Mouse (Mus musculus) G1E (cell line): ENCODE data around the gene Hoxb7. TPM values are rescaled to one million over a fixed set of nuclear protein-coding genes. Genes with fewer than 3 reads are reported as not detected.

Source experiments
- ATAC-seq: 2 replicates; pipeline ENCODE4 v1.8.0; 2016; ENCODE audit warnings: mild to moderate bottlenecking; ENCODE audit not compliant: insufficient number of reproducible peaks, poor library complexity, low FRiP score, severe bottlenecking; ENCODE audit errors: extremely low read depth
- DNase-seq: peaks from one replicate; pipeline ENCODE4 v3.0.0; 2012; ENCODE audit warnings: low spot score
- H3K27me3 ChIP-seq: 2 replicates; pipeline ENCODE4 v1.6.1; 2012; ENCODE audit warnings: mild to moderate bottlenecking, low read length, inconsistent platforms; ENCODE audit not compliant: insufficient read depth
- H3K36me3 ChIP-seq: replicated peaks from 2 replicates; pipeline ENCODE3; 2012; ENCODE audit warnings: mild to moderate bottlenecking, inconsistent platforms
- H3K4me1 ChIP-seq: 2 replicates; pipeline ENCODE4 v1.6.1; 2012; ENCODE audit warnings: low read depth, low read length, inconsistent platforms, mixed read lengths; ENCODE audit not compliant: insufficient read depth
- H3K4me3 ChIP-seq: 2 replicates; pipeline ENCODE4 v1.5.1; 2012; ENCODE audit warnings: low read depth, mild to moderate bottlenecking, inconsistent platforms, low read length, moderate library complexity, mixed read lengths
- H3K9me3 ChIP-seq: replicated peaks from 2 replicates; pipeline ENCODE4 v1.6.1; 2012; ENCODE audit warnings: inconsistent platforms
- CTCF ChIP-seq: IDR thresholded peaks from 2 replicates; pipeline ENCODE4 v1.5.1; 2012; ENCODE audit warnings: low read depth, low read length, inconsistent platforms, mixed read lengths
- GATA1 ChIP-seq: IDR thresholded peaks from 2 replicates; pipeline ENCODE4 v1.6.1; 2012; ENCODE audit warnings: borderline replicate concordance, low read length, inconsistent platforms, mixed read lengths
- GATA2 ChIP-seq: IDR thresholded peaks from 2 replicates; pipeline ENCODE4 v1.6.1; 2012; ENCODE audit warnings: low read depth, low read length, inconsistent platforms, borderline replicate concordance
- POLR2AphosphoS5 ChIP-seq: IDR thresholded peaks from 2 replicates; pipeline ENCODE4 v1.6.1; 2012; ENCODE audit warnings: low read depth, low read length, inconsistent platforms; ENCODE audit not compliant: insufficient replicate concordance
- TAL1 ChIP-seq: conservative IDR thresholded peaks from 2 replicates; pipeline ENCODE4 v1.6.1; 2012; ENCODE audit warnings: low read depth, low read length, inconsistent platforms, mixed read lengths
- polyA plus RNA-seq: library from polyadenylated mRNA; stranded (reverse); fragments of >175 nt; gene quantifications from 2 replicates; pipeline ENCODE4 v1.2.3, GENCODE M21; 2012
- total RNA-seq, 2 experiments: library from RNA; stranded (forward) in 1 of 2; stranded (reverse) in 1 of 2; fragments of 200-1000 nt in 1 of 2; fragments of >200 nt in 1 of 2; fragmentation: Nextera tagmentation in 1 of 2; gene quantifications; 2 replicates each; pipeline ENCODE4 v1.2.3; 2014 to 2017

Gene Hoxb7
- total and polyA plus RNA-seq, 3 experiments, result not detected

- ATAC-seq, result no peak
- no peak for TF ChIP-seq GATA2
- TF ChIP-seq TAL1, result no peak
- no peak for TF ChIP-seq GATA1
- no peaks in the 10 kb centered on the region for H3K36me3 ChIP-seq
Observed at GRCm38 (mm10) chr11:96334002-96334364, 47.6 kb downstream of the Hoxb7 start.

GRCm38 (mm10) chr11:96334998-96335397, 48.6 kb downstream of the Hoxb7 start:
- ATAC-seq, result no peak
- TF ChIP-seq CTCF (no peak), GATA2 (no peak), TAL1 (no peak), GATA1 (no peak), POLR2AphosphoS5 (no peak)
- peaks cover 36% of the 10 kb centered on the region for H3K27me3 ChIP-seq

More at GRCm38 (mm10) chr11:96334002-96334364, 47.6 kb downstream of the Hoxb7 start:
- H3K27me3 ChIP-seq, result peaks cover 35% of the 10 kb centered on the region
- H3K4me1 ChIP-seq, result no peaks in the 10 kb centered on the region
- no peak for DNase-seq
- H3K9me3 ChIP-seq, result no peaks in the 10 kb centered on the region
- H3K4me3 ChIP-seq, result no peak overlapping the region

GRCm38 (mm10) chr11:96336597-96336996, 50.2 kb downstream of the Hoxb7 start:
- no peak for DNase-seq
- Histone ChIP-seq H3K4me1 (no peaks in the 10 kb centered on the region), H3K36me3 (no peaks in the 10 kb centered on the region), H3K4me3 (no peak overlapping the region), H3K9me3 (no peaks in the 10 kb centered on the region), H3K27me3 (peaks cover 35% of the 10 kb centered on the region)
- no peak for ATAC-seq
- TF ChIP-seq TAL1, result no peak
- no peak for TF ChIP-seq CTCF
- no peak for TF ChIP-seq GATA2
- TF ChIP-seq GATA1, result no peak
- no peak for TF ChIP-seq POLR2AphosphoS5

More at GRCm38 (mm10) chr11:96334998-96335397, 48.6 kb downstream of the Hoxb7 start:
- no peaks in the 10 kb centered on the region for H3K9me3 ChIP-seq
- no peaks in the 10 kb centered on the region for H3K4me1 ChIP-seq
- no peaks in the 10 kb centered on the region for H3K36me3 ChIP-seq
- no peak for DNase-seq
- H3K4me3 ChIP-seq, result no peak overlapping the region

GRCm38 (mm10) chr11:96337026-96337425, 50.6 kb downstream of the Hoxb7 start:
- TF ChIP-seq POLR2AphosphoS5 (no peak), CTCF (no peak), TAL1 (no peak), GATA2 (no peak), GATA1 (no peak)
- Histone ChIP-seq H3K27me3 (peaks cover 35% of the 10 kb centered on the region), H3K4me3 (no peak overlapping the region), H3K9me3 (no peaks in the 10 kb centered on the region), H3K36me3 (no peaks in the 10 kb centered on the region), H3K4me1 (no peaks in the 10 kb centered on the region)
- ATAC-seq (no peak), DNase-seq (no peak)

- ATAC-seq (no peak), DNase-seq (no peak)
- no peak overlapping the region for H3K4me3 ChIP-seq
- no peaks in the 10 kb centered on the region for H3K9me3 ChIP-seq
- peaks cover 24% of the 10 kb centered on the region for H3K27me3 ChIP-seq
- H3K36me3 ChIP-seq, result no peaks in the 10 kb centered on the region
- H3K4me1 ChIP-seq, result no peaks in the 10 kb centered on the region
- TF ChIP-seq POLR2AphosphoS5 (no peak), GATA2 (no peak), GATA1 (no peak), CTCF (no peak), TAL1 (no peak)
Observed at GRCm38 (mm10) chr11:96338957-96339855, 52.8 kb downstream of the Hoxb7 start.

Other genes with a start within 250 kb of the Hoxb7 start
- gene Ube2z, start 221.2 kb upstream of the Hoxb7 start, total RNA-seq (2014; fragmentation: Nextera tagmentation), result 35.6 and 38.5 TPM in 2 replicates
- 34.6 and 35.8 TPM in 2 replicates for gene Ube2z, start 221.2 kb upstream of the Hoxb7 start, total RNA-seq (2017)
- 25.8 and 31.9 TPM in 2 replicates for gene Ube2z, start 221.2 kb upstream of the Hoxb7 start, polyA plus RNA-seq
- 304 and 320 TPM in 2 replicates for gene Atp5g1, start 211.0 kb upstream of the Hoxb7 start, total RNA-seq (2014; fragmentation: Nextera tagmentation)
- 108 and 129 TPM in 2 replicates for gene Atp5g1, start 211.0 kb upstream of the Hoxb7 start, total RNA-seq (2017)
- gene Atp5g1, start 211.0 kb upstream of the Hoxb7 start, polyA plus RNA-seq, result 196 and 385 TPM in 2 replicates
- gene Calcoco2, start 174.7 kb upstream of the Hoxb7 start, total RNA-seq (2014; fragmentation: Nextera tagmentation), result not detected in 2 replicates
- gene Calcoco2, start 174.7 kb upstream of the Hoxb7 start, total RNA-seq (2017), result not detected in 2 replicates
- not detected in 2 replicates for gene Calcoco2, start 174.7 kb upstream of the Hoxb7 start, polyA plus RNA-seq
- not detected in 2 replicates for gene Ttll6, start 152.8 kb upstream of the Hoxb7 start, total RNA-seq (2014; fragmentation: Nextera tagmentation)
- not detected in 2 replicates for gene Ttll6, start 152.8 kb upstream of the Hoxb7 start, total RNA-seq (2017)
- not detected in 2 replicates for gene Ttll6, start 152.8 kb upstream of the Hoxb7 start, polyA plus RNA-seq
- 17.4 and 25.0 TPM in 2 replicates for gene Hoxb13, start 92.3 kb upstream of the Hoxb7 start, total RNA-seq (2014; fragmentation: Nextera tagmentation)
- 38.8 and 46.4 TPM in 2 replicates for gene Hoxb13, start 92.3 kb upstream of the Hoxb7 start, total RNA-seq (2017)
- 93.3 and 93.9 TPM in 2 replicates for gene Hoxb13, start 92.3 kb upstream of the Hoxb7 start, polyA plus RNA-seq
- gene Hoxb9, start 15.2 kb upstream of the Hoxb7 start, total RNA-seq (2014; fragmentation: Nextera tagmentation), result not detected in 2 replicates
- gene Hoxb9, start 15.2 kb upstream of the Hoxb7 start, total RNA-seq (2017), result not detected in 2 replicates
- gene Hoxb9, start 15.2 kb upstream of the Hoxb7 start, polyA plus RNA-seq, result not detected in 2 replicates
- not detected in 2 replicates for gene Hoxb8, start 4.7 kb upstream of the Hoxb7 start, total RNA-seq (2014; fragmentation: Nextera tagmentation)
- gene Hoxb8, start 4.7 kb upstream of the Hoxb7 start, total RNA-seq (2017), result 0.22 TPM in 1 of 2 replicates, not detected in the other
- gene Hoxb8, start 4.7 kb upstream of the Hoxb7 start, polyA plus RNA-seq, result 0.22 and 0.56 TPM in 2 replicates
- not detected in 2 replicates for gene Hoxb6, start 5.9 kb downstream of the Hoxb7 start, total RNA-seq (2014; fragmentation: Nextera tagmentation)
- gene Hoxb6, start 5.9 kb downstream of the Hoxb7 start, total RNA-seq (2017), result 0.29 TPM in 1 of 2 replicates, not detected in the other
- 0.26 and 0.39 TPM in 2 replicates for gene Hoxb6, start 5.9 kb downstream of the Hoxb7 start, polyA plus RNA-seq
- not detected in 2 replicates for gene Hoxb5, start 16.7 kb downstream of the Hoxb7 start, total RNA-seq (2014; fragmentation: Nextera tagmentation)
- gene Hoxb5, start 16.7 kb downstream of the Hoxb7 start, total RNA-seq (2017), result 0.22 TPM in 1 of 2 replicates, not detected in the other
- 0.04 and 0.09 TPM in 2 replicates for gene Hoxb5, start 16.7 kb downstream of the Hoxb7 start, polyA plus RNA-seq
- gene Hoxb4, start 31.6 kb downstream of the Hoxb7 start, total RNA-seq (2014; fragmentation: Nextera tagmentation), result not detected in 2 replicates
- 0.12 TPM in 1 of 2 replicates, not detected in the other for gene Hoxb4, start 31.6 kb downstream of the Hoxb7 start, total RNA-seq (2017)
- 0.03 and 0.20 TPM in 2 replicates for gene Hoxb4, start 31.6 kb downstream of the Hoxb7 start, polyA plus RNA-seq
- not detected in 2 replicates for gene Hoxb3, start 36.7 kb downstream of the Hoxb7 start, total RNA-seq (2014; fragmentation: Nextera tagmentation)
- gene Hoxb3, start 36.7 kb downstream of the Hoxb7 start, total RNA-seq (2017), result 0.16 TPM in 1 of 2 replicates, not detected in the other
- 0.08 and 0.18 TPM in 2 replicates for gene Hoxb3, start 36.7 kb downstream of the Hoxb7 start, polyA plus RNA-seq
- not detected in 2 replicates for gene Hoxb2, start 63.9 kb downstream of the Hoxb7 start, total RNA-seq (2014; fragmentation: Nextera tagmentation)
- 0.11 TPM in 1 of 2 replicates, not detected in the other for gene Hoxb2, start 63.9 kb downstream of the Hoxb7 start, total RNA-seq (2017)
- not detected in 2 replicates for gene Hoxb2, start 63.9 kb downstream of the Hoxb7 start, polyA plus RNA-seq
- not detected in 2 replicates for gene Hoxb1, start 79.1 kb downstream of the Hoxb7 start, total RNA-seq (2014; fragmentation: Nextera tagmentation)
- gene Hoxb1, start 79.1 kb downstream of the Hoxb7 start, total RNA-seq (2017), result 0.11 and 0.12 TPM in 2 replicates
- gene Hoxb1, start 79.1 kb downstream of the Hoxb7 start, polyA plus RNA-seq, result not detected in 2 replicates
- not detected in 2 replicates for gene Skap1, start 178.0 kb downstream of the Hoxb7 start, total RNA-seq (2014; fragmentation: Nextera tagmentation)
- gene Skap1, start 178.0 kb downstream of the Hoxb7 start, total RNA-seq (2017), result 0.17 and 0.55 TPM in 2 replicates
- not detected in 2 replicates for gene Skap1, start 178.0 kb downstream of the Hoxb7 start, polyA plus RNA-seq